Mouse (Mus musculus): ENCODE measurements around the gene Gstcd.

- TF ChIP-seq CHD2 (IDR thresholded peaks at IDR 0.05; ENCODE audit: low read depth, low read length): no peak
- TF ChIP-seq ZNF384 (IDR thresholded peaks at IDR 0.05; ENCODE audit: low read depth, low read length): no peak
- no peak for TF ChIP-seq ZC3H11A (IDR thresholded peaks at IDR 0.05; ENCODE audit: borderline replicate concordance, low read depth, low read length)
Observed at GRCm38 (mm10) chr3:133092274-133092853, 531 bp upstream of the Gstcd start.
